Mouse (Mus musculus) thymus, postnatal 0 days (tissue): ENCODE measurements around the gene Acot2. TPM values are rescaled to one million over a fixed set of nuclear protein-coding genes. Genes with fewer than 3 reads are reported as not detected.
"Not testable (repeated sequence)": the region's sequence is repeated elsewhere in the genome, so short reads cannot be mapped to it uniquely, and the experiment has no call there.

Experiments used
- DNase-seq: peaks from one replicate; pipeline ENCODE4 v3.0.0-alpha.2; 2015; ENCODE audit warnings: low spot score
- polyA plus RNA-seq: library from polyadenylated mRNA; unstranded; fragments of >200 nt; fragmentation: Nextera tagmentation; extraction: Ambion mirVana; gene quantifications from 2 replicates; pipeline ENCODE4 v1.2.1, GENCODE M21; 2015

Acot2 gene
- polyA plus RNA-seq, 1 experiment from 2014 or later: 21.8 TPM

GRCm38 (mm10) chr12:83998341-83999107 lies 10.9 kb downstream of the Acot2 start:
- no peak for DNase-seq

GRCm38 (mm10) chr12:83999237-83999636 lies 11.6 kb downstream of the Acot2 start:
- not testable (repeated sequence) for DNase-seq

- DNase-seq: no peak
Observed at GRCm38 (mm10) chr12:84000418-84000817, 12.8 kb downstream of the Acot2 start.

DNA sequence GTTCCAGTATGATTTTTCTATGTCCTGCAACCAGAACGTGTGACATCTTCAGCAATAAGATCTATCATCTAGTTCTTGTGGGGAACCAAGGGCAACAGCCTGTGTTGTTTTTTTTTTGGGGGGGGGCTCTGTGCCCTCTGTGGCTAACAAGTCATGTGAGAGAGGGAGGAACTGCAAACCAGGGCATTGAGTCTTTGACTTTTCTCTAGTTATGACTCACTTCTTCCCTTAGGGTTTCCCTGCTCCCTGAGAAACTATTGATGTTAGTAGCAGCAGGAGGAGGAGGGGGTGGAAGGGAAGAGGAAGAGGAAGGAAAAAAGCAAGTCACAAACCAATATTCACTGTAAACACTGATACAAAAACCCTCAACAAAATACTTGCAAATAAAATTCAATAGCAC lies 16.2 kb downstream of the Acot2 start:
- DNase-seq: no peak

DNA sequence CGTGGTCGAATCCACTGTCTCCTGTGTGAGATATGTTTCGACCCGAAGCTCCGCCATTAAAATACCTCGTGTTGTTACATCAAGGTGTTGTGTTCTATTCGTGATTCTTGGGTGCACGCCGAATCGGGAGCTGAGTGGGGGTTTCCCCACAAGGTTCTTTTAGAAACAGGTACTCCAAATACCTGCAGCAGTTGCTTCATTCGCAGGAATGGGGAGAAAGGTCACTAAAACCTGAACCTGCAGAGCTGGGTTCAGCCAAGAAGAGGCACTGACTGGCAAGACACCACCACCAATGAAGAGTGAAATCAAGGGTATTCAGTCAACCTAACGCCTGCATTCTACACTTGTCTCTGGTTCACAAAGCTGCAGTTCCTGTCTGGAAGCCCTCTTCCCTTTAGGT lies 20.6 kb downstream of the Acot2 start:
- no peak for DNase-seq

- DNase-seq: no peak
Observed at GRCm38 (mm10) chr12:84008729-84009128, 21.1 kb downstream of the Acot2 start.

DNA sequence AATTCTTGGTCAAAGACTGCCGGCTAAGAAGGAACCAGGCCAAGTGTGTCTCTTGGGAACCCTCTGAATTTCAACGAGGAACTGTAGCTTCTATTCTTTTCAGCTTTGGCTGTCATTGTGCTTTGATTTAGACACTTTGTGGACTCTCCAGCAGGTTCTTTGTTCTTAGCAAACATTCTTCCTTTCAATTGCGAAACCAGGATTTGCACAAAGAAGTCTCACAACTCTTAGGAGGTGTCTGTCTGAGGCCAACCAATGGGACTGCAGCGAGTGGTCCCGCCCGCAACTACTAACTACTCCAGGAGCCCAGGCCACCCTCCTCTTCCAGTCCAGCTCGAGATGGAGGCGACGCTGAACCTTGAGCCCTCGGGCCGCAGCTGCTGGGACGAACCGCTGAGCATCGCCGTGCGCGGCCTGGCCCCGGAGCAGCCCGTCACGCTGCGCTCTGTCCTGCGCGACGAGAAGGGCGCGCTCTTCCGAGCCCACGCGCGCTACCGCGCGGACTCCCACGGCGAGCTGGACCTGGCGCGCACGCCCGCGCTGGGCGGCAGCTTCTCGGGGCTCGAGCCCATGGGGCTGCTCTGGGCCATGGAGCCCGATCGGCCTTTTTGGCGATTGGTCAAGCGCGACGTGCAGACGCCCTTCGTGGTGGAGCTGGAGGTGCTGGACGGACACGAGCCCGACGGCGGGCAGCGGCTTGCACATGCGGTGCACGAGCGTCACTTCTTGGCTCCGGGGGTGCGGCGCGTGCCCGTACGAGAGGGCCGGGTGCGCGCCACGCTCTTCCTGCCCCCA lies 21.7 kb downstream of the Acot2 start, which contains the start of gene Acot1:
Gene Acot1, plus strand, starts transcription at position 320 of the 795 bp plus-strand sequence.
- DNase-seq: peak; percentile 30

DNA sequence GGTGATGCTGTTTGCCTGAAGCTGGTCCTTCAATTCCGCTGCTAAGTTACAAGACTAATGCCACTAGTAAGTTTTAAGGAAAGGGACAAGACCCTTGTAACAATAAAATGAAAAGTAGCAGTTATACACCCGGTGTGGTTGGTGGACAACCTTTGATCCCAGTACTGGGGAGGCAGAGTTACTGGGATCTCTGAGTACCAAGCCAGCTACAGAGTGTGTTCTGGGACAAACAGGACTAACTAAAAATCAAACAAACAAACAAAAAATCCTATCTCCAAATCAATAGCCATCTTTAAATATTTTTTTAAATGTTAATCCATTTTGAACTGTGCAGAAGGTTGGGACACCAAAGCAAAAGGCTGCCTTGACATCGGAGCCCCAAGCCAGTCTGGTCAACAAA lies 22.5 kb downstream of the Acot2 start:
- no peak for DNase-seq

DNA sequence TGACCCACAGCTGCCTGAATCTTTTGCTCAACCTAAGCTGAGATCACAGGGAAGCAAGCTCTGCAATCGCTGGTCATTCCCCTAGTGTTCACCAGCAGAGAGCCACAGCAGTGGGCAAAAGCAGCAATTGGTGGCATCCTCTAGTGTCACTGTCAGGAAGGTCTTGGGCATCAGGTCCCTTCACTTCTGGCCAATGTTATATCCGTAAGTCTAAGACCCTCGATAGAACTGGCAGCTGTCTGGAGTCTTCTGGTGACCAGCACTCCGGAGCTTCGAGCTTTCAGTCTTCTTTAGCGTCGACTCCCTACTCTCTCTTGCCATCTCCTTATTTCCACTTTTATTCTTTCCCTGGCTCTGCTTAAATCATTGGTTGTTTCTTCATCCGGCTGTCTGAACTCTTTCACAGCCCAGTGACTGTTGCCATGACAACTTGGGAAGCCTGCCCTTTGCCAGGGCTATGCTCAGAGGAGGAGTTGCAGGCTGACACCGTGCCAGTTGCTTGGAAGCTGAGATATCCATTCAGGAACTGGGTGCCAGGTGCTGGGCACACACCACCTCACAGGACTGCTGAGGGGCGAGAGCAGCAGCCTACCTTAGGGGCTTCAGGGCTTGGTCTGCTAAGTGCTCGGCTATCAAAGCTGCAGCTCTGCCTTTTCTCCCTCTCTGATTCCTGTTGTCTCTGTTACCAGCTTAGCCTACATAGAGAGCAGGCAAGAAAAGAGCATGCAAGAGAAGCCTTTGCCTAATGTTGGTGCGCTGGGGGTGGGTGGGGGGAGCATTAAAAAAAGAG lies 23.8 kb downstream of the Acot2 start:
- no peak for DNase-seq

GRCm38 (mm10) chr12:84013130-84013529 lies 25.5 kb downstream of the Acot2 start:
- DNase-seq: no peak

DNA sequence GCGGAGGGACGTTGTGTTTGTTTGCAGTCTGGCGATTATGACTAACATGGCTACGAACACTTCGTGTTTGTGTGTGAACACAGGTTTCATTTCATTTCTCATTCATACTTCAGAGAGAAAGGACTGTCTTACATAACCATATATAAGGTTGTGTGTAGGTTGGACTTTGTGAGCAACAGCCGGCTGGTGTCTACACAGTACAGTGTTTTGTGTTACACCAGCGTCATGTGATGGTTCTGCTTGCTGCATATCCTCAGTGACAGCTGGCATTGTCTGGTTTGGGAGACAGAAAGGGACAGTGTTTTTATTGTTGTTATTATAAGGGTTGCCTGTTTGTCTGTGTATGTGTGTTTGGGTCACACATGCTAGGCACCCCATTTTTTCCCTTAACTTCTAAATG lies 26.0 kb downstream of the Acot2 start:
- DNase-seq: no peak

- DNase-seq: not testable (repeated sequence)
Observed at GRCm38 (mm10) chr12:84020528-84020927, 32.9 kb downstream of the Acot2 start.

- DNase-seq: not testable (repeated sequence)
Observed at GRCm38 (mm10) chr12:84022266-84022665, 34.6 kb downstream of the Acot2 start.

DNA sequence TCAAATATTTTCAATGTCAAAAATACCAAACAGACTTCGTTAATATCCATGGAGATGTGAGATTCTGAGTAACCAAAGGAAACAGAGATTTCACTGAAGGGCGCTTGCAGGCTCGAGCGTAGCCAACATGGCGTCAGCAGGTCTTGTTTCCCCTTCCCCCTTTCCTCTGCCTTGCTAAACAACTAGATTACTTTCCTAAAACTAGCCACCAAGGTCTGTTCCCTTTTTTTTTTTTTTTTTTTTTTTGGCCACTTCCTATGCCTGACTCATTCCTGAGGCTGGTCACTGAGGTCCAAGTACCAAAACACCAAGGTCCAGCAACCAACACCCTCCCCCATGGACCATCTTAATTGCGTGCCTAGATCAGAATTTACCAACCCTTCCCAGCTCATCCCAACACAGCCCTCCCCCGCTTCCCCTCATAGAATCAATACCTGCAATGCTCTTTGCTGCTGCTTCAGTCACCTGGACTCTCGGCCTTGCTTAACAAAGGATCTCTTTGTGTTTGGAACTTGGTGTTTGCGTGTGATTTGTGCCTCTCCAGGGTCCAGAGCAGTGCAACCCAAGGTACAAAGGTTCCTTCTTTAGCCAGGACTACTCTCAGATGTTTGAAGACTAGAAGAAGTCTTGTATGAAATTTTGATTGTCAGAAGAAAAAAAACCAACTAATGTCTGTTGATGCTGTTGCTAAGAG lies 35.5 kb downstream of the Acot2 start:
- no peak for DNase-seq

- DNase-seq: no peak
Observed at GRCm38 (mm10) chr12:84025888-84026287, 38.2 kb downstream of the Acot2 start.

DNA sequence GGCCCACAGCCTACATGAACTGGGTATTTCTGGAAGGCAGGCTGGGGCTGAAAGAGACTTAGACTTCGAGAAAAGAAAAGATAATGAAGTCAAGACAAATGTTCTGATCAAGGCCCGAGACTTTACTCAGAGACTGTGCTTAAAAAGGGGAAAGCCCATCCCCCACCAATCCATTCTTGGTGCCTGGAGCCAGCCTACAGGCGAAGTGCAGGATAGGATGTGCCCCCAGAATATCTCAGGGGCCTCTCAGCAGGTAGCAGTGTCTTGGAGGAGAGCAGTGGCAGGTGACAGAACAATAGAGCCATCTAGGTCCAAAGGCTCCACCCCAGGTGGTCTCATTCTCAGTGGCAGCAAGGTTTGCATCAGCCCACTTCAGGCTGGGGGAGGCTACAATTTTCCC lies 40.7 kb downstream of the Acot2 start:
- DNase-seq: not testable (repeated sequence)

DNA sequence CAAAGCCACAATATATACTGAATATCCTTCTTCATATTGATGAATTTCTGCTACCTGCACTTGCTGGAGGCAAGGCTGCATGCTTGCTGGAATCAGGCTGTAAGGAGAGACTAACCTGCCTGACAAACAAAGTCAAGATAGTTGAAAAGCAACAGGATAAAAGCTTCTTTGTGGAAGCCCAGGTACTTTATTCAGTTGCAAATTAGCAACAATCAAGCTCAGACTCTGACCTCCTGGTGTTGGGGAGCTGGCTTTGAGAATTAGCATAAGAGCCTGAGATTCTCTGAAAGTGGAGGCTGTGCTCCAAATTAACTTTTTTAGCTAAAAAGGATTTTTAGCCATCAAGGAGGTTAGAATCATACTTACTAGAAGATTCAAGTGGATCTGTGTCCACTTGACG lies 41.4 kb downstream of the Acot2 start:
- not testable (repeated sequence) for DNase-seq

DNA sequence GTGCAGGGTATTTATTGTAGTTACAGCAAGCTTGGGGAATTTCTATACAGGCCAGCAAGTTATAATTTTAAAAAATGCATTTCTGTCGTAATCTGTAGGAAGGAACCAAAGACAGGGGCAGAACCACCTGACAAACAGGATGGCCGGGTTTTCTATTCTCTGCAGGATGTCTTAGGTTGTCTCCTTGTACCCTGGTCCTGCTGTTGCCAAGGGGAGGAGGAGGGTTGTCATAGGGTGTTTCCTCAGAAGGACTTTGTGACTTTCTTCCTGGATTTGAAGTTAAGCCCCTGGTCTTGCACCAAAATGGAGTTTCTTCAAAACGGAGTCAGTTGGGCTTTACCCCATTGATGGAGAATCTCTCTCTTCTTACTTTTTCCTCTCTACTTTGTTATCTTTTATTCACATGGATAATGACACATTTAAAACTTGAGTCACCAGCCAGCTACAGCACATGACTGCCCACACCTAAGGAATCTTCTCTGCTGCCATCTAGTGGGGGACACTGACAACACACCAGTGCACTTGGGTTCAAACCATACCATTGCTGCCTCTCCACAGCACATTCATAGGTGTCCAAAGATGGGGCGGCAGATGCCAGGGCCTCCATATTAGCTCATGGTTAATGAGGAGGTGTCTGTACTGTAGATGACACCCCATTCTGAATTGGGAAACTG lies 43.1 kb downstream of the Acot2 start:
- peak; percentile 62 for DNase-seq

GRCm38 (mm10) chr12:84032854-84033253 lies 45.2 kb downstream of the Acot2 start:
- DNase-seq: no peak

GRCm38 (mm10) chr12:84033302-84033701 lies 45.6 kb downstream of the Acot2 start:
- DNase-seq: not testable (repeated sequence)
